Mouse (Mus musculus) lung, adult 2 months (tissue): ENCODE results near the gene Olfr901. TPM values are rescaled to one million over a fixed set of nuclear protein-coding genes. Genes with fewer than 3 reads are reported as not detected.
"Not testable (repeated sequence)": the region's sequence is repeated elsewhere in the genome, so short reads cannot be mapped to it uniquely, and the experiment has no call there.

Source experiments
- DNase-seq: peaks from one replicate; pipeline ENCODE4 v3.0.0; 2022
- H3K4me1 ChIP-seq: fragments of 200-500 bp; 2 replicates; pipeline ENCODE4 v1.6.1; 2011; ENCODE audit warnings: low read length; ENCODE audit not compliant: control insufficient read depth, insufficient read depth
- H3K4me3 ChIP-seq: fragments of 200-500 bp; replicated peaks from 2 replicates; pipeline ENCODE3; 2011; ENCODE audit warnings: low read depth, mild to moderate bottlenecking, control low read depth, low read length; ENCODE audit errors: extremely low read depth
- CTCF ChIP-seq: fragments of 200-500 bp; IDR thresholded peaks from 2 replicates; pipeline ENCODE4 v1.5.1; 2011; ENCODE audit warnings: mild to moderate bottlenecking, low read length, control low read depth; ENCODE audit not compliant: insufficient read depth
- POLR2A ChIP-seq: fragments of 200-500 bp; IDR thresholded peaks from 2 replicates; pipeline ENCODE4 v1.6.1; 2011; ENCODE audit warnings: low read depth, mild to moderate bottlenecking, control low read depth, low read length, borderline replicate concordance; ENCODE audit errors: extremely low read depth
- WGBS: fragments of 180-500 bp; shearing (Covaris S2); methylation state at CpG from one replicate; pipeline ENCODE4 v1.1.7; 2018; 5-methylcytosine and 5-hydroxymethylcytosine counted together
- polyA plus RNA-seq: library from polyadenylated mRNA; depleted of rRNA; stranded (reverse); fragments of >200 nt; gene quantifications from 2 replicates; pipeline ENCODE4 v1.2.3, GENCODE M21; 2012; rRNA removed

Olfr901 gene
- not detected in 2 replicates for polyA plus RNA-seq

- Histone ChIP-seq H3K4me1 (no peaks in the 10 kb centered on the region), H3K4me3 (no peak within 1 kb of the TSS)
- no peak for DNase-seq
- TF ChIP-seq POLR2A (no peak), CTCF (no peak)
- WGBS, result 81% methylated on average over 1 of the region's 1 CpGs
Measured at GRCm38 (mm10) chr9:38429155-38429554, at the start of gene Olfr901. Gene Olfr901 (plus strand): TSS chr9:38429455.

DNA sequence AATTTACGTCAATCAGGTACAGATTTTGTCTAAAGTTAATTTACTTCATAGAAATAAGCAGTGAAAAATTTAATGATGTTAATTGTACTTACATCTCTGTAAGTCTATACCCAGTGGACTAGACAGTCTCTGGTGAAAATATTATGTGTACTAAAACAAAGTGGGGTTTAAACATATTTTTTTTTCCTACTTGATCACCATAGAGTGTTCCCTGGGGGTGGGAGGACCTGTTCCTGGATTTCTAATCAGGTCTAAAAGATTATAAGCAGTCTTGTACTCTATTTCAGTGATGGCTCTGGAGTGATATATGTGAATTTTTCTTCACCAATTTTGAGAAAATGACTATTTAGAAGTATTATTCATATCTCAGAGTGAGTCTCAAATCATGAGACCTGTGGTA lies 27.9 kb upstream of the Olfr901 start, which contains the start of gene Olfr147:
Olfr147 (plus strand) TSS at position 301 of the 400 bp plus-strand sequence.
- 79% methylated on average over 1 of the region's 1 CpGs for WGBS
- DNase-seq, result no peak
- TF ChIP-seq POLR2A (no peak), CTCF (no peak)
- Histone ChIP-seq H3K4me3 (no peak within 1 kb of the TSS), H3K4me1 (no peaks in the 10 kb centered on the region)

DNA sequence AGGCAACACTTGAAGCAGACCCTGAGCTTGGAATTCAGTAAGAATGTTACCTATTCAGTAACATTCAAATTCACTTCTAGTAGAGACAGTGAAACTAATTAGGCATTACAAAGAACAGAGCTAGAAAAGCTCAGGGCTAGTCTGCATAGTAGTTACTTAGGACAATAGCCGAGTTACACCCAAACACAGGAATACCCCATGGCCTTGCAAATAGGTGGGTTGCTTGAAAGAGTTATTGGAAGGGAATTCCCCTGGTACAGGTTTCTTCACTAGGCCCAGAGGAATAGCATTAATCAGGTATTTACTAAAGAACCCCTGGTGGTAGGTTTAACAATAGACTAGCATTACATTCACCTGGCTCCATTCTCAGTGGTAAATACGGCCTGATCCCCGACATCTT lies 21.8 kb upstream of the Olfr901 start:
- not testable (repeated sequence) for H3K4me1 ChIP-seq, H3K4me3 ChIP-seq, DNase-seq
- 94% methylated on average over 3 of the region's 3 CpGs for WGBS

DNA sequence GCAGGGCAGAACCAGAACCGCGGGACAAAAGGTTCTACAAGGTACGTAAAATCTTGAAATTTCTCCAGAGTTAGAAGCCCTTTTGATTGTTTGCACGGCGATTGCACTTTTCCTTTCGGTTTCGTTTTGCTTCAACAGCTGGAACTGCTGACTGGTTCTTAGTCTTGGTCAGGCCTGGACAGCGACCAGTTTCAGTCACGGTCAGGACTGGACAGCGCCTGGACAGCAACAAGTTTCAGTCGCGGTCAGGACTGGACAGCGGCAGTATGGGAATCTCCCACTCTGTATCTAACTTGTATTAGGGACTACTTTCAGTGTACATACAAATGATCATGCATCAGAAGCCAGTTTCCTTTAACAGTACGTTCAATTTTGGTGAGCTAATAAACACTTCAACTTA lies 15.8 kb upstream of the Olfr901 start:
- not testable (repeated sequence) for H3K4me1 ChIP-seq, H3K4me3 ChIP-seq, DNase-seq
- 87% methylated on average over 14 of the region's 14 CpGs for WGBS

- Histone ChIP-seq H3K4me3 (no peak overlapping the region), H3K4me1 (no peaks in the 10 kb centered on the region)
- TF ChIP-seq POLR2A (no peak), CTCF (no peak)
- DNase-seq, result no peak
Measured at GRCm38 (mm10) chr9:38423801-38424200, 5.5 kb upstream of the Olfr901 start.

- no peak for DNase-seq
- TF ChIP-seq CTCF (no peak), POLR2A (no peak)
- Histone ChIP-seq H3K4me3 (no peak overlapping the region), H3K4me1 (no peaks in the 10 kb centered on the region)
- WGBS, result 20% methylated on average over 1 of the region's 1 CpGs
Measured at GRCm38 (mm10) chr9:38427026-38427425, 2.2 kb upstream of the Olfr901 start.

DNA sequence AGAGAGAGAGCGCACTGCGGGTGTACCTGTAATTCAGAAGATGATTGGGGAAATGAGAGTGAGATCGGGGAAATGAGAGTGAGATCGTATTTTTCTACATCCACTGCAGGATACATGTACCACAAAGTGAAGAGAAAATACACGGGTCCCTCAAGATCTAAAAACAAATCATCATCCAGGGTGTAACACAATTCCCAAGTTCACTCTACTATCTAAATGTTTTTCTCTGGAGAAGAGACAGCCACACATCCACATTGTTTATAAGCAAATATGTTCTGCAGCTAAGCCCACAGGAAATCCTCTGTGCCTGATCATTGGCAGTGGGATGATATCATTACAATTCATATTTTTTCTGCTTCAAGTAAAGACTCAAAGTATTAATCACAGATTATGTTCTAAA lies 18.1 kb downstream of the Olfr901 start, which contains the start of gene Olfr902:
Olfr902 (plus strand) TSS at position 301 of the 400 bp plus-strand sequence.
- no peak within 1 kb of the TSS for H3K4me3 ChIP-seq
- no peaks in the 10 kb centered on the region for H3K4me1 ChIP-seq
- TF ChIP-seq POLR2A (no peak), CTCF (no peak)
- 82% methylated on average over 5 of the region's 5 CpGs for WGBS
- DNase-seq, result no peak

GRCm38 (mm10) chr9:38462844-38463243 lies 33.6 kb downstream of the Olfr901 start, which contains the start of gene Olfr904:
Gene Olfr904 (plus strand): TSS chr9:38463144.
- DNase-seq, result no peak
- no peak for TF ChIP-seq POLR2A
- TF ChIP-seq CTCF, result no peak
- H3K4me1 ChIP-seq, result no peaks in the 10 kb centered on the region
- no peak within 1 kb of the TSS for H3K4me3 ChIP-seq

GRCm38 (mm10) chr9:38470807-38471206 lies 41.6 kb downstream of the Olfr901 start, which contains the start of gene Olfr905:
Gene Olfr905 (plus strand): TSS chr9:38471107.
- H3K4me3 ChIP-seq, result no peak within 1 kb of the TSS
- TF ChIP-seq POLR2A (no peak), CTCF (no peak)
- no peak for DNase-seq
- no peaks in the 10 kb centered on the region for H3K4me1 ChIP-seq

Other genes with a start within 250 kb of the Olfr901 start
- not detected in 2 replicates for gene Olfr891, start 248.6 kb upstream of the Olfr901 start, polyA plus RNA-seq
- gene Olfr893, start 221.1 kb upstream of the Olfr901 start, polyA plus RNA-seq, result not detected in 2 replicates
- gene Olfr894, start 211.4 kb upstream of the Olfr901 start, polyA plus RNA-seq, result not detected in 2 replicates
- gene Olfr143, start 176.7 kb upstream of the Olfr901 start, polyA plus RNA-seq, result not detected in 2 replicates
- gene Olfr895, start 161.6 kb upstream of the Olfr901 start, polyA plus RNA-seq, result not detected in 2 replicates
- not detected in 2 replicates for gene Olfr896-ps1, start 138.3 kb upstream of the Olfr901 start, polyA plus RNA-seq
- gene Olfr25, start 100.4 kb upstream of the Olfr901 start, polyA plus RNA-seq, result not detected in 2 replicates
- not detected in 2 replicates for gene Olfr898, start 81.0 kb upstream of the Olfr901 start, polyA plus RNA-seq
- not detected in 2 replicates for gene Olfr250, start 62.6 kb upstream of the Olfr901 start, polyA plus RNA-seq
- not detected in 2 replicates for gene Olfr251, start 52.4 kb upstream of the Olfr901 start, polyA plus RNA-seq
- gene Olfr147, start 27.8 kb upstream of the Olfr901 start, polyA plus RNA-seq, result not detected in 2 replicates
- gene Olfr902, start 18.2 kb downstream of the Olfr901 start, polyA plus RNA-seq, result not detected in 2 replicates
- gene Olfr904, start 33.7 kb downstream of the Olfr901 start, polyA plus RNA-seq, result not detected in 2 replicates
- not detected in 2 replicates for gene Olfr905, start 41.7 kb downstream of the Olfr901 start, polyA plus RNA-seq
- gene Olfr906, start 57.6 kb downstream of the Olfr901 start, polyA plus RNA-seq, result not detected in 2 replicates
- not detected in 2 replicates for gene Olfr907, start 66.3 kb downstream of the Olfr901 start, polyA plus RNA-seq
- gene Olfr911-ps1, start 92.1 kb downstream of the Olfr901 start, polyA plus RNA-seq, result not detected in 2 replicates
- gene Olfr910, start 108.4 kb downstream of the Olfr901 start, polyA plus RNA-seq, result not detected in 2 replicates
- not detected in 2 replicates for gene Olfr912, start 150.7 kb downstream of the Olfr901 start, polyA plus RNA-seq
- gene Olfr913, start 163.3 kb downstream of the Olfr901 start, polyA plus RNA-seq, result not detected in 2 replicates
- gene Olfr914, start 175.6 kb downstream of the Olfr901 start, polyA plus RNA-seq, result not detected in 2 replicates
- not detected in 2 replicates for gene Olfr916, start 230.4 kb downstream of the Olfr901 start, polyA plus RNA-seq
- gene Olfr917, start 236.4 kb downstream of the Olfr901 start, polyA plus RNA-seq, result not detected in 2 replicates
- not detected in 2 replicates for gene Olfr918, start 245.1 kb downstream of the Olfr901 start, polyA plus RNA-seq